Mouse (Mus musculus) retina, adult 2 months (tissue): Measurements from ENCODE around the gene Mcm5.

ENCODE experiments used
- DNase-seq: peaks from one replicate; pipeline ENCODE4 v3.0.0-alpha.2; 2012; ENCODE audit warnings: low read depth, low spot score

Mcm5 gene

DNA sequence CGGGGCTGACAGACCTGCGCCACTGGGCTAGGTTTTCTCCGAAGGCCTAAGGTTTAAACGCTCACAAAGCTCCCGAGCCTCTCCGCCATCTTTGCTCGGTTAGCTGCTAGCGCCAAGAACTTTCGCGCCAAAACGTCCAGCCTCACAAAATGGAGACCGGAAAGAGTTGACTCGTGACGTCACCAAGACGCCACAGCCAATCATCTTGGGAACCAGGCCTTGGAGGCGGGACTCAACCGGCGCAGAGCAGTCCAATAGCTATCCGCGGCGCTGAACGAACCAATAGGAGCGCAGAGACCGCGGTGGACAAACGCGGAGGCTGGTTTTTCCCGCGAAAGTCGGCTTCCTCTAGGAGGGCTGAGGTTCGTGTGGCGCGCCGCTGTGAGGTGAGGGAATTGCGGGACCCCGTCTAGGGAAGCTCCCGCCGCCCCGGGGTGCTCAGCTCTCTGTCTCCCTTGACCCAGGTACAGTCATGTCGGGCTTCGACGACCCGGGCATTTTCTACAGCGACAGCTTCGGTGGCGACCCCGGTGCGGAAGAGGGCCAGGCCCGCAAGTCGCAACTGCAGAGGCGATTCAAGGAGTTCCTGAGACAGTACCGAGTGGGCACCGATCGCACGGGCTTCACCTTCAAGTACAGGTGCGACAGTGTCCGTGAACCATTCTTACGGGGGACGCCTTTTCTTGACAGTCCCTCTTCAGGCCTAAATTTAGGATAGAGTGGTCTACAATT is at the start of gene Mcm5:
Gene Mcm5, plus strand, starts transcription at position 334 of the 732 bp plus-strand sequence.
- DNase-seq, result peak; percentile 99

DNA sequence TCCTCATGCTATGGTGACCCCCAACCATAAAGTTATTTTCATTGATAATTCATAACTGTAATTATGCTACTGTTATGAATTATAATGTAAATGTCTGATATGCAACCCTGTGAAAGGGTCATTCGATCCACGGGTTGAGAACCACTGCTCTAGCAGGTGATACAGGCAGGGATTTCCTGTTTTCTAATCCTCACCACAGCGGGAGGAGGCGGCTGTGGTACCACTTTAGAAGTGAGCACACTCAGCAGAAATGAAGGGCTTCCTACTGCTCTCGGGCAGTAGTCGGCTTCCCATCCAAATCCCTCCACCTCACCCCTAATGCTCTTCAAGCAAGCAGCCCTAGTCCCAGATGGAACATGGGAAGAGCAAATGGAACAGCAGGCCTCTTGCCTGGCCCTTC is 49.3 kb upstream of the Mcm5 start:
- DNase-seq, result no peak

DNA sequence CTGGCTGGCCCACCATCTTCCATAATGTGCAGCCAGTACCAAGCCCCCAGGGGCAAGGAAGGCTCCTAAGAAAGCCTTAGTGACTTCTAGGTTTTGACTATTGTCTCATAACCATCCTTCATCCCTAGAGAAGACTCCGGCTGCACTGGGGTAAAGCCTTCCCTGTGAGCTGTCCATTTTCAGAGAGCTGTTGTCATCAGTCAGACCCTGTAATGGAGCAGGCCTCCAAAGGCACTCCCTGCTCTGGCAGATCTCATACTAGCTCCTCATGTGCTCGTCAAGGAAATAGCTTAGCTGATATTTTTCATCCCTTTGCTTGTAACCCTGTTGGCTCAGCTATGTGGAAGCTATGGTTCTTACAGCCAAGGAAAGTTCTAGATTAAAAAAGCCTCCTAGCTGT is 48.6 kb upstream of the Mcm5 start:
- no peak for DNase-seq

- DNase-seq, result no peak
Observed at GRCm38 (mm10) chr8:75063290-75063689, 46.1 kb upstream of the Mcm5 start.

DNA sequence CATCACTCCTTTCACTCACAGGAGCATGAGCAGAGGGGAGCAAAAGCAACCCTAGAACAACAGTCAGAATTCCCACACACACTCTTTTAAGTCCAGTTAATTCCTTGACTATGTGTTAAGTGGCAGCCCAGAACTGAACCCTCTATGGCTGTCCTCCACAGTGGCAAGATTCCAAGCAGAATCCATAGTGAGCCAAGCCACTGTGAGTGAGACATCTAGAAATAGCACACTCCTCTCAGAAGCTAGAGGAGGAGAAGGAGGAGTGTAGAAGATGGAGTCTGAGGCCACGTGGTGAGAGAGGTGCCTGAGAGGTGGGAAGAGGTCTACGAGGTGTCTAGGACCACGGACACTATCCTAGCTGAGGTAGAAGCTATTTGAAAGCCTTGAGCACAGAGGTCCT is 44.6 kb upstream of the Mcm5 start:
- DNase-seq, result no peak

- no peak for DNase-seq
Observed at GRCm38 (mm10) chr8:75067287-75067686, 42.1 kb upstream of the Mcm5 start.

DNA sequence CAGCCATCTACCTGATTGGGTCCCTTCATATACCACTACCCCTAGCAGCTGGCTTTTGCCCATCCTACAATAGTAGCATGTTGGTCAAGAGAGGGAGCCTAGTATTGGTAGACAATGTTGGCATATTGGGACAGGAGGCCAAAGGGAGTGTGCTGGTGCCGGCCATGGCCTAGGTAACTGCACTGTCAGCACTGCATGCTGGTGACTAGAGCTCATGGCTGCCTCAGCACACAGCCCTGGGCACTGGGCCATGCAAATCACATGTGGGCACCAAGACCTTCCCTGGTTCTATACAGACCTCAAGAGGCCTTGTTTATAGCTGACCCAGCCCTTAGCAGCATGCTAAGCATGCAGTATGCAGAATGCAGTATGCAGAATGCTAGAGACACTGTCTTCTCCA is 39.1 kb upstream of the Mcm5 start:
- no peak for DNase-seq

- peak; percentile 62 for DNase-seq
Observed at GRCm38 (mm10) chr8:75071627-75072346, 37.6 kb upstream of the Mcm5 start.

DNA sequence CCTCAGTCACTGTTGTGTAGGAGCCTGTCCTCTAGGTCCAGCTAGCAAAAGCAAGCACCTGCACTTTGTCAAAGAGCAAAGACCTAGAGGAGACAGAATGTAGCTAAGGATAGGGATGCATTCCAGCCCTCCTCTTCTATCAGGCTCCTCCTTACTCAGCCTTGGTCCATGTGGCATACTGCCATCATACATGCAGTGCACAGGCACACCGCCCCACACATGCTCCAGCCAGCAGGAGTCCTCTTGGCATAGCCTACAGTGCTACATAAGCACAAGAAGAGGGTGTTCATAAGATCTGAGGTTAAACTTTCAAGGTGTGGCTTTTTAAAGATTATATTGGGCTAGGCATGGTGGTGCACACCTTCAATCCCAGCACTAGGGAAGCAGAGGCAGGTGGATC is 34.5 kb upstream of the Mcm5 start:
- DNase-seq, result no peak

GRCm38 (mm10) chr8:75078215-75078614 is 31.2 kb upstream of the Mcm5 start:
- no peak for DNase-seq

- DNase-seq, result no peak
Observed at GRCm38 (mm10) chr8:75078851-75079250, 30.5 kb upstream of the Mcm5 start.

DNA sequence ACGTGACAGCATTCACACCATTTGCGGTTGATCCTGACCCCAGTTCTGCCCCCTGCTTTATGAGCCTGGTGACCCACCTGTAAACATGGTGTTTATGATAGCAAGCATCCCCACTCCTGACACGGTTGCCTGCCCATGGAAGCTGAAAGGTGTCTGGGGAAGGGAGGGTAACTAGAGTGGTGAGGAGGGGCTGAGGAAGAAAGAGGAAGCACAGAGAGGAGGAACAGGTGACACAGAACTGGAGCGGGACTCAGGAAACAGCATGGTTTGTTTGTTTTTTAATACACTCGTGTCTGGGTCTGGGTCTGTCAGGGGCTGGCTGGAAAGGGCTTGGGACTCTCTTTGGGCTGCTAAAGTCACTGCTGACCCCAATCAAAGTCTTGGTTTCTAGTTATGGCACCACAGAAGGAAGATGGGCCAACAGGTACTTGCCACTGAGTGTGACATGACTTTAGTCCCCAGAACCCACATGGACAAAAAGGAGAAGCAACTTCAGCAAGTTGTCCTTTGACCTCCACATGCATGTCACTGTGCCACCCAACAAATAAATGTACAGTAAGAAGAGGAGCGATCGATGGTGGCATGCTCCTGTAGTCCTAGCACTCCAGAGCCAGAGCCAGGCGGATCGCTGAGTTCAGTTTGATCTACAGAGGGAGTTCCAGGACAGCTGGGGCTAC is 27.9 kb upstream of the Mcm5 start:
- no peak for DNase-seq

DNA sequence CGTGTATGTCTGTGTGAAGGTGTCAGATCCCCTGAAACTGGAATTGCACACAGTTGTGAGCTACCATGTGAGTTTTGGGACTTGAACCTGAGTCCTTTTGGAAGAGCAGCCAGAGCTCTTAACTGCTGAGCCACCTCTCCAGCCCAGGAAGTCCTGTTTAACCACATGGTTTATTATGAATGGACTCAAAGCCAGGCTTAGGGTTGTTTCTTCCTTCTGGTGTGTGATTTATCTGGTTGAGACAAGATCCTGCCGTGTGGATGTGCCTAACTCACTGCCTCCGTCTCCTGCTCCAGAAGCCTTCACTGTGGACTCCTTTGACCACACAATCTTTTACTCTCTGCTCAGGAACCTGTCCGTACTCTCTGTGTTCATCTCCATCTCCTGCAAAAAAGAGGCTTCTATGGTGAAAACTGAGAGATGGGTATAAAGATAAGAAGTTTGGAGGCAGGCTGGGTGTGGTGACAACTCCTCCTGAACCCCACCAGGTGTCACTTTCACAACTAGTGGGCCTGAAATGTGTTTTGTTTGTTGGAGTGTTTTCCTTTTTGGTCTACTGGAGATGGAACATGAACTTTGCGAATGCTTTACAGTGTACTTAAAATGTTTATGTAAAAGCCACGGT is 27.1 kb upstream of the Mcm5 start:
- DNase-seq, result no peak

DNA sequence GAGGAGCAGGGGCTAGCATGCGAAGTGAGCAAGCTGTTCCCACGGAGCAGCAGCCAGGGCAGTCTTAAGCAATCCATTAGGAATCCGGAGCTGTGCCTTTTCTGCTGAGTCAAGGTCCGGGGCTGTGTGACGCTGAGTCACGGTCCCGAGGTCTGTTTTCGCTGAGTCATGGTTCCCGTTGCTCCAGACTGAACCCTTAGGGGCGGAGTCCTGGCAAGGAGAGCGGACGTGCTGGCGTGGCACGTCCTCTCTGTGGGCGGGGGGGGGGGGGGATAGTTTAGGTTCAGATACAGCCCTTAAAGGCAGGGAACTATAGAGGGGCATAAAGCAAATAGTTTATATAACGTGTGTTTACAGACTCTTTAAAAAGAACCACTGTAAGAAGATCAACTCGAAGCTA is 25.5 kb upstream of the Mcm5 start:
- peak; percentile 75 for DNase-seq

- no peak for DNase-seq
Observed at GRCm38 (mm10) chr8:75084382-75085064, 24.8 kb upstream of the Mcm5 start.

DNA sequence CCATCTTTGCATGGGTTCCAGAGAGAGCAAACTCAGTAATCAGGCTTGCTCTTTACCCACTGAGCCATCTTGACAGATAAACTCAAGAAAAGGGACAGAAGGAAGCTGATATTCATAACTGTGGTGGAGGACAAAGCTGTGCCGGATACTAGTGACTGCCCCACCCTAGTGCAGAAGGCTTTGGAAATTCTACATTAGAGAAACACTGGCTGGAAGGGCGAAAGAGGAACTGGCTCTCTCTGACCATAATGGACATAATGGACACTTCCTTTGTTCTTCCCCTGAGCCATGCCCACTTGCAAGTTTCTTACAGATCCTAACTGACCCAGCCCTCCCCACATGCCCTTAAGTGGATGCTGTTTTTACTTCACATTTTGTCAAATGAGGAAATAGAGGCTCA is 23.4 kb upstream of the Mcm5 start:
- DNase-seq, result no peak

- DNase-seq, result no peak
Observed at GRCm38 (mm10) chr8:75087127-75087526, 22.2 kb upstream of the Mcm5 start.

DNA sequence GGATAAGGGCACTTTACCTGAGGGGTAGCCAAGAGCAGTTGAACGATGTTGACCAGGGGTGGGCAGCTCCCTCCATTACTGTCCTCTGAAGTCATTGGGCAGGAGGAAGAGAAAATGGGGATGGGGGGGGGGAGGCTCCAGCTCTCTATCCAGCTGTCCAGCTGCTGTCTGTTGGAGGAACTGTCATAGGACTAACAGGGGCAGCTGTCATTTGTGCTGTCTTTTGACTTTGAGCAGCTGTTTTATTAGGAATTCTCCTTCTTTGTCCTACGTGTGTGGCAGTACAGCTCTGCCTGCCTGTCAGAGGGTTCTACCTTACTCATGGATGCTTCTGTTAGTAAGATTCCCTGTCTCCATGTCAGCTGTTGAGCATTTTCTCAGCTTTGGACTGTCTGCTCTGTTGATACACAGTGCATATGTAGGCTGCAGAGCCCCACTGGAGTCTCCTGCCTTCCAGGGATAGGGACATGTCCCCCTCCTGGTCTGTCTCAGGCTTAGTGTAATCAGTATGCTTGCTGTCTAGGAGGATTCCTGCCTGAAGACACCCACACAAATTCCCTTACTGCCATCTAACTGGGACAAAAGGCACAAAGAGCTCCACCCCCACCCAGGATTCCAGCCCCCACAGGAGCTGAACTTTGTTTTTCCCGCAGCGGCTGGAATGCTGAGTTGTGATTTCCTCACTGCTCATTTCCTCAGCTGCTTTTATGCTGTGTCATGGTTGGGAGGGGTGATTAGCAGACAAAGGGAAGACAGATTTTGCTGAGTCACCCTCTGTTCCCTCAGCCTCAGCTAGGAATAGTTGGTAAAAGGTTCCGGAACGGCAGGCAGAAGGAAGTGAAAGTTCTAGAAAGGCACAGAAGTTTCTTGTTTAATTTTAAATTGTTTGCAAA is 20.1 kb upstream of the Mcm5 start:
- DNase-seq, result peak; percentile 32

DNA sequence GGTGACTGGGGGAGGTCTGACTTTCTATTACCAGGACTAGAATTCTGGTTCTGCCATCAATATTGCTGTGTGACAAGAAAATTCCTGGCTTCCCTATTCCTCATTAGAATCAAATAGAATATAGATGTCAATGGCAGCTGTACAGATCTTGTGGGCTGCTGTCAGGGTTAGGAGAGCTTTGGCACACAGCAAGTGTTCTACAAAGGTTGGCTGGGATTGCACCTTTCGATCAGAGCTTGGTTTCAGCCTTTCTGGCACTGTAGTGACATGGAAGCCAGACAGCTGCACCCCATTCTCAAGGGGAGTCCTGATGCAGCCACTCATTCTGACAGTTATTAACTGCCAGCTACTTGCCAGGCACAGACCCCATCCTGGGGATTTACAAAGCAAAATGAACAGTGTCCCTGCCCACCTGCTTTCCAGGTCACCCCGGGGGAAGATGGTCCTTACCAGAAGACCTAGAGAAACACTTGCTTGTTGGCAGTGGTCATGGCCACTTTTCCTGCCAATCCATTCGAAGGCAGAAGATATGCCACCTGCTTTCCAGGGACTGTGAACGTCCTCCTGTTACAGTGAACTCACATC is 18.5 kb upstream of the Mcm5 start:
- DNase-seq, result no peak
